Mouse (Mus musculus) heart, embryonic 11.5 days (tissue): ENCODE measurements around the gene Ccdc78. TPM values are rescaled to one million over a fixed set of nuclear protein-coding genes. Genes with fewer than 3 reads are reported as not detected.
A peak's percentile ranks its signal among the peaks of the same experiment; 100 is the strongest.

Experiments used
- ATAC-seq: fragments of 200-750 bp; cut with Nextera tagmentation; replicated peaks from 2 replicates; pipeline ENCODE4 v1.8.0; 2017; ENCODE audit warnings: moderate library complexity; ENCODE audit not compliant: insufficient number of reproducible peaks, low FRiP score, low TSS enrichment
- H3K27ac ChIP-seq: fragments of 300-500 bp; sonication (generic); 2 replicates; pipeline ENCODE4 v1.5.1; 2014; ENCODE audit warnings: mild to moderate bottlenecking, low read depth, low read length
- H3K27me3 ChIP-seq: fragments of 300-500 bp; sonication (generic); 2 replicates; pipeline ENCODE4 v1.6.1; 2014; ENCODE audit warnings: mild to moderate bottlenecking, low read length, mixed read lengths; ENCODE audit not compliant: control insufficient read depth, insufficient read depth
- H3K36me3 ChIP-seq: fragments of 300-500 bp; sonication (generic); 2 replicates; pipeline ENCODE4 v1.6.1; 2014; ENCODE audit warnings: mild to moderate bottlenecking, low read length, moderate library complexity, mixed read lengths; ENCODE audit not compliant: control insufficient read depth, insufficient read depth
- H3K4me1 ChIP-seq: fragments of 300-500 bp; sonication (generic); 2 replicates; pipeline ENCODE4 v1.6.1; 2014; ENCODE audit warnings: low read length; ENCODE audit not compliant: control insufficient read depth, insufficient read depth
- H3K4me2 ChIP-seq: fragments of 300-500 bp; sonication (generic); 2 replicates; pipeline ENCODE4 v1.6.1; 2014; ENCODE audit warnings: mild to moderate bottlenecking, moderate library complexity
- H3K4me3 ChIP-seq: fragments of 300-500 bp; sonication (generic); 2 replicates; pipeline ENCODE4 v1.5.1; 2014; ENCODE audit warnings: low read depth, low read length
- H3K9ac ChIP-seq: fragments of 300-500 bp; sonication (generic); 2 replicates; pipeline ENCODE4 v1.6.1; 2014; ENCODE audit warnings: mild to moderate bottlenecking, low read depth, low read length, moderate library complexity
- H3K9me3 ChIP-seq: fragments of 300-500 bp; sonication (generic); replicated peaks from 2 replicates; pipeline ENCODE4 v1.6.1; 2016; ENCODE audit warnings: low read length; ENCODE audit not compliant: control insufficient read depth
- WGBS: fragments of 180-500 bp; shearing (Covaris S2); extraction: QIAGEN DNeasy Blood & Tissue Kit; methylation state at CpG from one replicate; pipeline ENCODE4 v1.1.7; 2014; ENCODE audit not compliant: insufficient replicate concordance; 5-methylcytosine and 5-hydroxymethylcytosine counted together
- polyA plus RNA-seq: library from polyadenylated mRNA; unstranded; fragments of >200 nt; fragmentation: Nextera tagmentation; extraction: Ambion mirVana; gene quantifications from 2 replicates; pipeline ENCODE4 v1.2.1, GENCODE M21; 2014

Gene Ccdc78
- polyA plus RNA-seq, 1 experiment from 2014 or later: 0.13 TPM

DNA sequence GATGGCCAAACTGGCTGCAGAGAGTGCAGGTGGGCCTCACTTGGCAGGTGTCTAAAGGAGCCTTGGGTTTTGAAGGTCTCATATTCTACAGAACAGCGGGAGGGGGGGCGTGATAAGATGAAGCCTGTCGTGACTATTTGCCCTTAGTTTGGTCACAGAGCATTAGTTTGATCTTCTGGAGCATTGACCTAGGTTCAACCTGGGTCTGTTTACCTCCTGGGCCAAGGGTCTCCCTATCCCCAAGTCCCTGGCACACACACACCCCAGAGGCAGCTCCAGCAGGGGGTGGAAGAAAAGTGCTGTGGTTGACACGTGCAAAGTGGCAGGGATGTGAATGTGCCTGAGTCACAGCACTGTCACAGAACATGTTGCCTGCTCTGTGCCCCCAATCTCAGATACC is 24.5 kb downstream of the Ccdc78 start:
- peaks cover 68% of the 10 kb centered on the region for H3K27me3 ChIP-seq

GRCm38 (mm10) chr17:25813471-25813870 is 27.1 kb downstream of the Ccdc78 start:
- under 1% methylated on average over 18 of the region's 20 CpGs for WGBS
- Histone ChIP-seq H3K36me3 (no peaks in the 10 kb centered on the region), H3K9ac (no peak overlapping the region), H3K27ac (no peak overlapping the region), H3K4me1 (peaks cover 9% of the 10 kb centered on the region), H3K9me3 (no peaks in the 10 kb centered on the region), H3K4me2 (no peak overlapping the region), H3K27me3 (peaks cover 80% of the 10 kb centered on the region), H3K4me3 (no peak overlapping the region)
- no peak for ATAC-seq

More for the DNA sequence above, 24.5 kb downstream of the Ccdc78 start:
- ATAC-seq: no peak
- no peak overlapping the region for H3K27ac ChIP-seq
- WGBS: 66% methylated on average over 4 of the region's 4 CpGs
- no peaks in the 10 kb centered on the region for H3K9me3 ChIP-seq
- H3K4me1 ChIP-seq: peaks cover 9% of the 10 kb centered on the region
- H3K36me3 ChIP-seq: no peaks in the 10 kb centered on the region
- no peak overlapping the region for H3K9ac ChIP-seq
- H3K4me2 ChIP-seq: no peak overlapping the region
- no peak overlapping the region for H3K4me3 ChIP-seq

- no peak overlapping the region for H3K4me3 ChIP-seq
These were observed 31.3 kb downstream of the Ccdc78 start for GRCm38 (mm10) chr17:25817662-25818061.

GRCm38 (mm10) chr17:25818851-25819780 is 32.7 kb downstream of the Ccdc78 start:
- Histone ChIP-seq H3K4me3 (peak overlapping the region; percentile 12), H3K27me3 (peaks cover 63% of the 10 kb centered on the region), H3K9ac (no peak overlapping the region), H3K27ac (no peak overlapping the region), H3K9me3 (no peaks in the 10 kb centered on the region), H3K4me1 (peaks cover 8% of the 10 kb centered on the region), H3K4me2 (peak overlapping the region; percentile 35), H3K36me3 (no peaks in the 10 kb centered on the region)
- WGBS: 6% methylated on average over 46 of the region's 46 CpGs
- ATAC-seq: 0 out of 2 replicates have a peak, but pooled peaks have one; percentile 26

More at GRCm38 (mm10) chr17:25817662-25818061, 31.3 kb downstream of the Ccdc78 start:
- peaks cover 4% of the 10 kb centered on the region; the same call in 1 of the 2 replicates for H3K4me1 ChIP-seq
- no peak for ATAC-seq
- no peaks in the 10 kb centered on the region for H3K36me3 ChIP-seq
- H3K27me3 ChIP-seq: peaks cover 70% of the 10 kb centered on the region
- no peaks in the 10 kb centered on the region for H3K9me3 ChIP-seq
- H3K9ac ChIP-seq: no peak overlapping the region
- H3K27ac ChIP-seq: no peak overlapping the region
- 72% methylated on average over 11 of the region's 11 CpGs for WGBS
- no peak overlapping the region for H3K4me2 ChIP-seq

- Histone ChIP-seq H3K9me3 (no peaks in the 10 kb centered on the region), H3K27ac (peak within 1 kb of the TSS; percentile 35; the same call in 1 of the 2 replicates), H3K4me3 (peak within 1 kb of the TSS; percentile 70), H3K36me3 (peaks cover 11% of the 10 kb centered on the region), H3K27me3 (peaks cover 33% of the 10 kb centered on the region), H3K4me1 (peaks cover 21% of the 10 kb centered on the region), H3K9ac (peak within 1 kb of the TSS; percentile 83), H3K4me2 (peak within 1 kb of the TSS; percentile 97)
- ATAC-seq: no peak
- under 1% methylated on average over 18 of the region's 18 CpGs for WGBS
These were observed 37.1 kb downstream of the Ccdc78 start, which contains the start of gene Wdr24 for GRCm38 (mm10) chr17:25823452-25823851. Gene Wdr24, plus strand, starts transcription at chr17:25823627.

DNA sequence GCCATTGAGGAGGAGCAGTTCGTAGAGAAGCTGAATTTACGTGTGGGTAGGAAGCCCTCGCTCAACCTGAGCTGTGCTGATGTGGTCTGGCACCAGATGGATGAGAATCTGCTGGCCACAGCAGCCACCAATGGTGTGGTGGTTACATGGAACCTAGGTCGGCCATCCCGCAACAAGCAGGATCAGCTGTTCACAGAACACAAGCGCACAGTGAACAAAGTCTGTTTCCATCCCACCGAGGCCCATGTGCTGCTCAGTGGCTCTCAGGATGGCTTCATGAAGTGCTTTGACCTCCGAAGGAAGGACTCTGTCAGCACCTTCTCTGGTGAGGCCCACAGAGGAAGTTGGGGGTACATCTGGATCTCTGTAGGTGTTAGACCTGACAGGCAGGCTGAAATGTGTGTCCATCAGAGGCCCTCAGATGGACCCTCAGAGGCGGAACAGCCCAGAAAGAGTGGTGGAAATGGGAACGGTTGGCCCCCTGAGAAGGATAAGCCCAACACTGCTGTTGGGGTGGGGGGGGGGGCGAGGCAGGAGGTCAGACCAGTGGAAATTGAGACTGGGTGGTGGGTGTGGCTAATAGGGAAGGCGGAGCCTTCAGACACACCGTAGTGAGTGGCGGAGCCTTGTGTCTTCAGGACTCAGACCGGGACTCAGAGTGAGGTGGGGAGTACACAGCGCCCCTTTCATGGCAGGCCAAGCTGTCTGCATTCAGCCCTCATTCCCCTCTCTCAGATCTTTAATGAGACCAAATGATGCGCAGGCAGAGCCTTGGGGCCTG is 38.2 kb downstream of the Ccdc78 start:
- WGBS: 58% methylated on average over 17 of the region's 17 CpGs
- ATAC-seq: no peak
- Histone ChIP-seq H3K9ac (0 out of 2 replicates have a peak overlapping the region, but pooled peaks have one; percentile 12), H3K4me2 (peak overlapping the region; percentile 97), H3K27ac (no peak overlapping the region), H3K36me3 (peaks cover 11% of the 10 kb centered on the region), H3K4me3 (peak overlapping the region; percentile 70), H3K4me1 (peaks cover 21% of the 10 kb centered on the region), H3K9me3 (no peaks in the 10 kb centered on the region), H3K27me3 (peaks cover 22% of the 10 kb centered on the region)

- peak overlapping the region; percentile 97 for H3K4me2 ChIP-seq
- peaks cover 28% of the 10 kb centered on the region for H3K4me1 ChIP-seq
- no peak overlapping the region for H3K27ac ChIP-seq
- no peak for ATAC-seq
- WGBS: 85% methylated on average over 6 of the region's 6 CpGs
- peak overlapping the region; percentile 70; the same call in 1 of the 2 replicates for H3K4me3 ChIP-seq
- H3K9ac ChIP-seq: no peak overlapping the region
- H3K27me3 ChIP-seq: peaks cover 15% of the 10 kb centered on the region
- H3K36me3 ChIP-seq: peaks cover 16% of the 10 kb centered on the region
- H3K9me3 ChIP-seq: no peaks in the 10 kb centered on the region
These were observed 38.9 kb downstream of the Ccdc78 start for GRCm38 (mm10) chr17:25825311-25825710.

DNA sequence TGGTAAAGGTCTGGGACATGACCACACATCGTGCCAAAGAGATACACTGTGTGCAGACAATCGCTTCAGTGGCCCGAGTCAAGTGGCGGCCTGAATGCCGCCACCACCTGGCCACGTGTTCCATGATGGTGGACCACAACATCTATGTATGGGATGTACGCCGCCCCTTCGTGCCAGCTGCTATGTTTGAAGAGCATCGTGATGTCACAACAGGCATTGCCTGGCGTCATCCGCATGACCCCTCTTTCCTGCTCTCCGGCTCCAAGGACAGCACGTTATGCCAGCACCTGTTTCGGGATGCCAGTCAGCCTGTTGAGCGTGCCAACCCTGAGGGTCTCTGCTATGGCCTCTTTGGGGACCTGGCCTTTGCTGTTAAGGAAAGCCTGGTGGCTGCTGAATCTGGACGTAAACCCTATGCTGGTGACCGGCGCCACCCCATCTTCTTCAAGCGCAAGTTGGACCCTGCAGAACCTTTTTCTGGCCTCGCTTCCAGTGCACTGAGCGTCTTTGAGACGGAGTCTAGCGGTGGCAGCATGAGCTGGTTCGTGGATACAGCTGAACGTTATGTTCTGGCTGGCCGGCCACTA is 39.7 kb downstream of the Ccdc78 start:
- ATAC-seq: no peak
- H3K4me1 ChIP-seq: peaks cover 34% of the 10 kb centered on the region
- peaks cover 10% of the 10 kb centered on the region for H3K27me3 ChIP-seq
- 93% methylated on average over 27 of the region's 27 CpGs for WGBS
- peaks cover 23% of the 10 kb centered on the region for H3K36me3 ChIP-seq
- no peak overlapping the region for H3K4me2 ChIP-seq
- H3K9me3 ChIP-seq: no peaks in the 10 kb centered on the region
- no peak overlapping the region for H3K27ac ChIP-seq
- no peak overlapping the region for H3K9ac ChIP-seq
- H3K4me3 ChIP-seq: no peak overlapping the region
